Mouse (Mus musculus) spleen, adult 2 months (tissue): ENCODE measurements around the gene Aff3. TPM values are rescaled to one million over a fixed set of nuclear protein-coding genes. Genes with fewer than 3 reads are reported as not detected.
A peak's percentile ranks its signal among the peaks of the same experiment; 100 is the strongest.

Experiments
- DNase-seq, 2 experiments: peaks; one replicate each; pipeline versions ENCODE4 v3.0.0 to v3.0.0-alpha.2; 2012 to 2021; ENCODE audit warnings: low spot score in 2 of 2, low read depth in 1 of 2
- H3K27ac ChIP-seq: fragments of 200-500 bp; 2 replicates; pipeline ENCODE4 v1.5.1; 2012; ENCODE audit warnings: low read length, inconsistent platforms; ENCODE audit not compliant: insufficient read depth
- H3K27me3 ChIP-seq: fragments of 200-500 bp; 2 replicates; pipeline ENCODE4 v1.6.1; 2012; ENCODE audit warnings: mild to moderate bottlenecking, moderate library complexity, low read length, inconsistent platforms; ENCODE audit not compliant: control insufficient read depth, insufficient read depth
- H3K36me3 ChIP-seq: fragments of 200-500 bp; 2 replicates; pipeline ENCODE4 v1.6.1; 2012; ENCODE audit warnings: mild to moderate bottlenecking, low read length, inconsistent platforms; ENCODE audit not compliant: control insufficient read depth, insufficient read depth
- H3K4me1 ChIP-seq: fragments of 200-500 bp; 2 replicates; pipeline ENCODE4 v1.6.1; 2011; ENCODE audit warnings: inconsistent platforms; ENCODE audit not compliant: control insufficient read depth, insufficient read depth, insufficient read length
- H3K4me3 ChIP-seq: fragments of 200-500 bp; 2 replicates; pipeline ENCODE4 v1.5.1; 2011; ENCODE audit warnings: mild to moderate bottlenecking, inconsistent platforms; ENCODE audit not compliant: insufficient read depth, insufficient read length; ENCODE audit errors: extremely low read depth
- CTCF ChIP-seq: fragments of 200-500 bp; IDR thresholded peaks from 2 replicates; pipeline ENCODE4 v1.5.1; 2011; ENCODE audit warnings: mild to moderate bottlenecking, inconsistent platforms; ENCODE audit not compliant: insufficient read depth, insufficient read length, insufficient replicate concordance; ENCODE audit errors: extremely low read depth
- POLR2A ChIP-seq: fragments of 200-500 bp; IDR thresholded peaks from 2 replicates; pipeline ENCODE4 v1.6.1; 2011; ENCODE audit warnings: low read depth, low read length, inconsistent platforms
- WGBS: fragments of 180-500 bp; shearing (Covaris S2); methylation state at CpG from one replicate; pipeline ENCODE4 v1.1.7; 2018; 5-methylcytosine and 5-hydroxymethylcytosine counted together
- polyA plus RNA-seq: library from polyadenylated mRNA; depleted of rRNA; stranded (reverse); fragments of >200 nt; gene quantifications from 2 replicates; pipeline ENCODE4 v1.2.3, GENCODE M21; 2012; rRNA removed

Aff3 gene
- polyA plus RNA-seq, 1 experiment = 20.2 TPM

DNA sequence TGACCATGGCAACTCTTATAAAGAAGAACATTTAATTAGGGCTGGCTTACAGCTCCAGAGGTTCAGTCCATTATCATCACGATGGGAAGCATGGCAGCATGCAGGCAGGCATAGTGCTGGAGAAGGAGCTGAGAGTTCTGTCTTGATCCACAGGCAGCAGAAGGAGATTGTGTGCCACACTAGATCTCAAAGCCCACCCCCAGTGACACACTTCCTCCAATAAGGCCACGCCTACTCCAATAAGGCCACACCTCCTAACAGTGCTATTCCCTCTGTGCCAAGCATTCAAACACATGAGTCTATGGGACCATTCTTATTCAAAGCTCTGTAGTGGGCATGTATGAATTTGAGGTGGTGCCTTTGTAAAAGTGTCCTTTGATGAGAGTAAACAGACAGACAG is 523.8 kb downstream of the Aff3 start:
- Histone ChIP-seq H3K27me3 (no peaks in the 10 kb centered on the region), H3K4me3 (no peak overlapping the region), H3K36me3 (no peaks in the 10 kb centered on the region), H3K27ac (no peak overlapping the region), H3K4me1 (peaks cover 8% of the 10 kb centered on the region; the same call in 1 of the 2 replicates)
- DNase-seq = no peak
- 85% methylated on average over 2 of the region's 2 CpGs for WGBS
- TF ChIP-seq POLR2A (no peak), CTCF (no peak)

DNA sequence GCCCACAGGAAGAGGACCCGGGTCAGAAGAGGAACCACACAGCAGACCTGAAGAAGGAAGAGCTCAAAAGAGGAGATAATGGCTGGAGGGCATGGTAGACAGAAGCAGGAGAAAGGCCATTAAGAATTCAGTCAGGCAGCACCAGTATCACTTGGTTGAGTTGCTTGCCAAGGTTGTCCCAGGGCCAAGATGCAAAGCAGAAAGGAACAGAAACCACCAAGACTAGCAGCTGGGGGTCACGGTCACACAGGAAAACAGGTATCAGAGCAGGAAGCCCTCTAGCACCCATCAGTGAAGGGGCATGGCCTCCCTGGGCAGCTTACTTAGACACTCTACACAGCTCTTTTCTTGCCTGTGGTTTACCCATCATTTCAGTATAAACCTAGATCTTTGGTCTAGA is 525.4 kb downstream of the Aff3 start:
- Histone ChIP-seq H3K27me3 (no peaks in the 10 kb centered on the region), H3K4me1 (peaks cover 8% of the 10 kb centered on the region; the same call in 1 of the 2 replicates), H3K4me3 (no peak overlapping the region), H3K36me3 (no peaks in the 10 kb centered on the region), H3K27ac (peak overlapping the region; percentile 66)
- 17% methylated on average over 2 of the region's 2 CpGs for WGBS
- TF ChIP-seq CTCF (no peak), POLR2A (no peak)
- DNase-seq = peak in 1 of 2 experiments; percentile 42

DNA sequence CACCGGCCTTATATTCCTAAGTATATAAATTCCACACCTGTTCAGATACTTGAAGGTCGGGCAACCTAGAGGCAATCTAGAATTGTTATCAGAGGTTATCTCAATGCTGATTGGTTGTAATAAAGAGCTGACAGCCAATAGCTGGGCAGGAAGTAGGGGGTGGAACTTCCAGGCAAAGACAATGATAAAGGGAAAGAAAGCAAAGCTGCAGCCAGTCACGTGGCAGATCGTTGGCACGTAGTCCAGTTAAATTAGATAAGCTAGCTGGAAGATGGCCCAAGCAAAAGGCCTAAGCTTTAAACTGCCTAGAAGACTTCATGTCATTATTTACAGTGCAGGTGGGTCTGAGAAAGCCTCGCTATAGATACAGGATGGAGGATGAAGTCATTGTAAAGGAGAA is 531.8 kb downstream of the Aff3 start:
- Histone ChIP-seq H3K27me3 (no peaks in the 10 kb centered on the region), H3K4me3 (no peak overlapping the region), H3K36me3 (no peaks in the 10 kb centered on the region), H3K27ac (no peak overlapping the region), H3K4me1 (peaks cover 2% of the 10 kb centered on the region; the same call in 1 of the 2 replicates)
- no peak for TF ChIP-seq POLR2A
- TF ChIP-seq CTCF = no peak
- no peak for DNase-seq
- WGBS = 72% methylated on average over 6 of the region's 6 CpGs

DNA sequence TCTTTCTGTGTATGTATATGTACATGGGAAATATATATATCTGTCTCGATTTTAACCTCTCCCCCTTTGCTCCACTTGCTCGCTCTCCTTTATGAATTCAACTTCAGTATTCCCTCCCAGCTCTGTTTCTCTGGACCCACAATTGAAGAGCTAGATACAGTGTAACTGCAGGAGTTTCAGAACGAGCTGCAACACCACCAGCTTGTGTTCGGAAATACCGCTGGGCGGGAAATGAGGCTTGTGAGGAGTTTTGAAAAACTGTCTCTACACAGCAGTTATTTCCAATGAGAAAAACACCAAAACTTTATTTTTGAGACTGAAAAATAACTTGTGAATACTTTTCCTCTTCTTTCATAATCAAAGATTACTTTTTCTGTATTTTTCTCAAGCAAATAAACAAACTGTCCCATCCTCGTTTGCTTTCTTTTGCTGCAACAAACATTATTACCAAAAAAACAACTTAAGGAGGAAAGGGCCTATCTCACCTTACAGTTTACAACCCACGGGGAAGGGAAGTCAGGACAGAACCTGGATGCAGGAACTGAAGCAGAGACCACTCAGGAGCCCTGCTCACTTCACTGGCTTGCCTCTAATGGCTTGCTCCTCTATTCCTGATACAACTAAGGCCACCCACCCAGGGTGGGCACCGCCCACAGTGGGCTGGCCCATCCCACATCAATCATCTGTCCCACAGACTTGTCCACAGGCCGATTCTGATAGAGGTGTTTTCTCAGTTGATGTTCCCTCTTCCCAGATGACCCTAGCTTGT is 533.9 kb downstream of the Aff3 start:
- Histone ChIP-seq H3K27me3 (no peaks in the 10 kb centered on the region), H3K36me3 (no peaks in the 10 kb centered on the region), H3K4me1 (peaks cover 2% of the 10 kb centered on the region; the same call in 1 of the 2 replicates), H3K27ac (no peak overlapping the region), H3K4me3 (no peak overlapping the region; the same call in 1 of the 2 replicates)
- DNase-seq = no peak
- TF ChIP-seq POLR2A (no peak), CTCF (no peak)
- 58% methylated on average over 10 of the region's 10 CpGs for WGBS

DNA sequence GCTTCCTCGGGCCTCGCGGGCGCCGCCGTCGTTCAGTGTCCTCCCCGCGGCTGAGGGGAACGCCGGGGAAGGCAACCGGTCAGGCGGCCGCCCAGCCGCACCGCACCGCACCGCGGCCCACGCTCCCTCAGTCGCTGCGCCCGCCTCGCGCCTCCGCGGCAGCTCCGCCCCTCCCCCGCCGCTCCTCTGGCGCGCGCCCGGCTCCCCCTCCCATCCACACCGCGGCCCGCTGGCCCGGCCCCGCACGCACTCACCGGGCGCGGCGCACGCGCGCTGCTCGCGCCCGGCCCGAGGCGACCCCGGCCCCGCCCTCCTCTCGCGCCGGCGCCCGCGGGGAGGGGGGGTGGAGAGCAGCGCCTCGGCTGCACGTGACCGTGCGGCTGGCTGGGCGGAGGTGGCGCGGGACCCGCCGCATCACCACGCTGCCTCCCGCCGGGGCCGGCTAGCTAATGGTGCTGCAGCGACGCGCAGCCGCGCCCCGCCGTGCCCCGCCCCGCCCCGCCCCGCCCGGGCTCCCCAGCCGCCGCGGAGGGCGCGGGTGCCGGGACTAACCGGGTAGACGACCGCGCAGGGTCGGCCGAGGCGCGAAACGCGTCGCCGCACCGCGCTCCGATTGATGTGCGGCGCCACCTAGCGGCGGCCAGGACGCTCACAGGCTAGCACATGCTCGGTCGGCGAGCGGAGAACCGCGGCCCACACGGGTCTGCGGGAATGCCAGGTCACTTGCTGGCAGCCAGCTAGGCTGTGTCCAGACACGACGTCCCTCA is 535.1 kb downstream of the Aff3 start, which contains the start of gene Rev1:
Gene Rev1 (minus strand): TSS at position 301 of the 767 bp plus-strand sequence.
- Histone ChIP-seq H3K36me3 (no peaks in the 10 kb centered on the region), H3K27me3 (no peaks in the 10 kb centered on the region), H3K4me1 (peaks cover 2% of the 10 kb centered on the region; the same call in 1 of the 2 replicates), H3K4me3 (peak within 1 kb of the TSS; percentile 78), H3K27ac (peak within 1 kb of the TSS; percentile 76)
- DNase-seq = peak; percentile 68 to 89
- WGBS = under 1% methylated on average over 53 of the region's 122 CpGs
- TF ChIP-seq CTCF (peak; percentile 88), POLR2A (0 out of 2 replicates have a peak, but pooled peaks have one; percentile 4)

DNA sequence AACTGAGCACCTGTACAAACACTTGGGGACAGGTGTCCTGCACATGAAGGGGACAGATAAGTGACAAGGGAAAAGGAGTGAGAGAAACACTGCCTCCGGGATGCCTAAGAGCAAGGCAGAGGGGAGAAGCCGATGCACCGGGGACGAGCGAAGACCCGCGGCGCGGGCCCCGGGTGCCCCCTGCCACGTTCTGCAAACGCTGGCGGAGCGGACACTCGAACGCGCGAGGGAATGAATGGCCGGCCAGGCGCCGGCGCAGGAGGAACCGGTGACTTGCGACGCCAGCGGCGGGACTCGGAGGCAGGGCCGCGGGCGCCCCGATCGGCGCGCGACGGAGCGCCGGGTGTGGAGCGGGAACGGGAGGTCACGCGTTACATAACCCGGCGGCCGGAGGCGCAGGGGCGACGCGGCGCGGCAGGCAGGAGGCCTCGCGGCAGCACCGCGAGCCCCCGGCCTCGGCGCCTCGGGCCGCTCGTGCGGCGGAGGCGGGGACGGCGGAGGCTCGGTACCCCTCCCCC is 535.8 kb downstream of the Aff3 start:
- H3K27ac ChIP-seq = peak overlapping the region; percentile 76
- no peaks in the 10 kb centered on the region for H3K27me3 ChIP-seq
- under 1% methylated on average over 41 of the region's 68 CpGs for WGBS
- no peaks in the 10 kb centered on the region for H3K36me3 ChIP-seq
- H3K4me1 ChIP-seq = peaks cover 2% of the 10 kb centered on the region; the same call in 1 of the 2 replicates
- TF ChIP-seq POLR2A (no peak), CTCF (no peak)
- peak overlapping the region; percentile 78 for H3K4me3 ChIP-seq
- DNase-seq = peak in 1 of 2 experiments; percentile 33

Other genes with a start within 250 kb of the Aff3 start
- 0.02 and 0.05 TPM in 2 replicates for gene Lonrf2, start 171.8 kb upstream of the Aff3 start, polyA plus RNA-seq
- gene Chst10, start 233.2 kb upstream of the Aff3 start, polyA plus RNA-seq = 3.2 and 4.4 TPM in 2 replicates